Mouse (Mus musculus): ENCODE results near the gene Klhdc8b. TPM values are rescaled to one million over a fixed set of nuclear protein-coding genes. Genes with fewer than 3 reads are reported as not detected.

Klhdc8b gene
- total RNA-seq, 1 experiment: 6.6 TPM

DNA sequence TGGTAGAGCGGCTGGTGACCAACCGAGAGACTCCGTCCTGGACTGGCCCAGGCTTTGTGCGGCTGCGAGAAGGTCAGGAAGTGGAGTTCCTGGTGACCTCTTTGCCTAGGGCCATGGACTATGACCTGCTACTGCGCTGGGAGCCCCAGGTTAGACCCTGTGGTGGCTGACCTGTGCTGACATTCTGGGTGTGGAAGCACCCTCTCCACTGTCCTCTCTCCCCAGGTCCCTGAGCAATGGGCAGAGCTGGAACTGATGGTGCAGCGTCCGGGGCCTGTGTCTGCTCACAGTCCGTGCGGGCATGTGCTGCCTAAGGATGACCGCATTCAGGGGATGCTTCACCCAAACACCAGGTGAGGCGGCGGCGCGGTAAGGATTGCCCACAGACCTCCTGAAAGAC lies 22.6 kb upstream of the Klhdc8b start:
- Histone ChIP-seq H3K27ac (ENCODE audit: insufficient read depth, low read depth, low read length, poor library complexity, severe bottlenecking) (no peak overlapping the region), H3K9ac (ENCODE audit: insufficient read depth, low read depth, low read length, poor library complexity, severe bottlenecking) (no peak overlapping the region), H3K9me3 (ENCODE audit: control insufficient read depth, insufficient read depth, low read depth, low read length) (no peaks in the 10 kb centered on the region), H3K36me3 (ENCODE audit: control insufficient read depth, insufficient read depth, low read length, poor library complexity, severe bottlenecking) (peaks cover 3% of the 10 kb centered on the region; the same call in 1 of the 2 replicates), H3K4me1 (ENCODE audit: control insufficient read depth in 2 of 2, insufficient read depth in 2 of 2, low read length in 2 of 2, poor library complexity in 1 of 2) (peaks cover 3 to 13% of the 10 kb centered on the region in 2 experiments; a peak in 2 of 4 replicates), H3K4me3 (ENCODE audit: insufficient read depth in 1 of 2, low read depth in 1 of 2, low read length in 2 of 2, poor library complexity in 1 of 2, severe bottlenecking in 1 of 2) (no peak overlapping the region)
- no peak for DNase-seq (ENCODE audit: low read depth, low spot score)
- TF ChIP-seq CHD2 (IDR thresholded peaks at IDR 0.05; ENCODE audit: low read depth, low read length): no peak
- no peak for TF ChIP-seq MAFK (IDR thresholded peaks at IDR 0.05; ENCODE audit: insufficient read depth, low read depth, low read length)
- no peak for TF ChIP-seq HCFC1 (IDR thresholded peaks at IDR 0.05; ENCODE audit: borderline replicate concordance, insufficient read depth, low read length)
- no peak for TF ChIP-seq ZC3H11A (IDR thresholded peaks at IDR 0.05; ENCODE audit: borderline replicate concordance, low read depth, low read length)
- TF ChIP-seq ZNF384 (IDR thresholded peaks at IDR 0.05; ENCODE audit: low read depth, low read length): no peak
- in situ Hi-C loops (cut with MboI; ENCODE audit: low sequenced_read_pairs in 2 of 2, unreplicated experiment in 2 of 2): no loop called here

DNA sequence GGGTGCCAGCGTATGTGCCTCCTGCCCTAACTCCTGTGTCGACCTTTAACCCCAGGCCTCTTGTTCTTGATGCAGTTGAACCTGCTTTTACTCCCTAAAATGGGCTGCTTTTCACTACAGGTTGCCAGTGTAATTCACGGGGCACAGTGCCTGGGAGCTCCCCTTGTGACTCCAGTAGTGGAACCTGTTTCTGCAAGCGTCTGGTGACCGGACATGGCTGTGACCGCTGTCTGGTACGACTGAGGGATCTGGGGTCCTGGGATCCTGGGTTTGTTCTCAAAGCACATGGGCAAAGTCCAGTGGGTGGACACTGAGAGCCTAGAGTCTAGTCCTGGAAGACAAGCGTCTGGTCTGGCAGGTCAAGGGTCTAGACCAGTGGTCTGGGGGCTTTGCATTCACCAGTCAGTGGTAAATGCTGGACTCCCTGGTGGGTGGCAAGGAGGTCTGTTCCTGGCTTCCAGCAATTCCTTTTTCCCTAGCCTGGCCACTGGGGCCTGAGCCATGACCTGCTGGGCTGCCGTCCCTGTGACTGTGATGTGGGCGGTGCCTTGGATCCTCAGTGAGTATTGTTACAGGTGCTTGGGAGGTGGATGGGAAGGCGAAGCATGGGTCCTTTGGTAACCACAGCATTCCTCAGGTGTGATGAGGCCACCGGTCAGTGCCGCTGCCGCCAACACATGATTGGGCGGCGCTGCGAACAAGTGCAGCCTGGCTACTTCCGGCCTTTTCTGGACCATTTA lies 21.8 kb upstream of the Klhdc8b start:
- no peaks in the 10 kb centered on the region for H3K9me3 ChIP-seq (ENCODE audit: control insufficient read depth, insufficient read depth, low read depth, low read length)
- DNase-seq (ENCODE audit: low read depth, low spot score): no peak
- H3K36me3 ChIP-seq (ENCODE audit: control insufficient read depth, insufficient read depth, low read length, poor library complexity, severe bottlenecking): peaks cover 3% of the 10 kb centered on the region; the same call in 1 of the 2 replicates
- no peak overlapping the region for H3K4me3 ChIP-seq (ENCODE audit: insufficient read depth in 1 of 2, low read depth in 1 of 2, low read length in 2 of 2, poor library complexity in 1 of 2, severe bottlenecking in 1 of 2)
- in situ Hi-C loops (cut with MboI; ENCODE audit: low sequenced_read_pairs in 2 of 2, unreplicated experiment in 2 of 2): no loop called here
- TF ChIP-seq MAFK (IDR thresholded peaks at IDR 0.05; ENCODE audit: insufficient read depth, low read depth, low read length): no peak
- no peak for TF ChIP-seq CHD2 (IDR thresholded peaks at IDR 0.05; ENCODE audit: low read depth, low read length)
- no peak for TF ChIP-seq HCFC1 (IDR thresholded peaks at IDR 0.05; ENCODE audit: borderline replicate concordance, insufficient read depth, low read length)
- no peak for TF ChIP-seq ZC3H11A (IDR thresholded peaks at IDR 0.05; ENCODE audit: borderline replicate concordance, low read depth, low read length)
- TF ChIP-seq ZNF384 (IDR thresholded peaks at IDR 0.05; ENCODE audit: low read depth, low read length): no peak
- H3K27ac ChIP-seq (ENCODE audit: insufficient read depth, low read depth, low read length, poor library complexity, severe bottlenecking): no peak overlapping the region
- peaks cover 1 to 10% of the 10 kb centered on the region in 2 experiments; a peak in 2 of 4 replicates for H3K4me1 ChIP-seq (ENCODE audit: control insufficient read depth in 2 of 2, insufficient read depth in 2 of 2, low read length in 2 of 2, poor library complexity in 1 of 2)
- H3K9ac ChIP-seq (ENCODE audit: insufficient read depth, low read depth, low read length, poor library complexity, severe bottlenecking): no peak overlapping the region

DNA sequence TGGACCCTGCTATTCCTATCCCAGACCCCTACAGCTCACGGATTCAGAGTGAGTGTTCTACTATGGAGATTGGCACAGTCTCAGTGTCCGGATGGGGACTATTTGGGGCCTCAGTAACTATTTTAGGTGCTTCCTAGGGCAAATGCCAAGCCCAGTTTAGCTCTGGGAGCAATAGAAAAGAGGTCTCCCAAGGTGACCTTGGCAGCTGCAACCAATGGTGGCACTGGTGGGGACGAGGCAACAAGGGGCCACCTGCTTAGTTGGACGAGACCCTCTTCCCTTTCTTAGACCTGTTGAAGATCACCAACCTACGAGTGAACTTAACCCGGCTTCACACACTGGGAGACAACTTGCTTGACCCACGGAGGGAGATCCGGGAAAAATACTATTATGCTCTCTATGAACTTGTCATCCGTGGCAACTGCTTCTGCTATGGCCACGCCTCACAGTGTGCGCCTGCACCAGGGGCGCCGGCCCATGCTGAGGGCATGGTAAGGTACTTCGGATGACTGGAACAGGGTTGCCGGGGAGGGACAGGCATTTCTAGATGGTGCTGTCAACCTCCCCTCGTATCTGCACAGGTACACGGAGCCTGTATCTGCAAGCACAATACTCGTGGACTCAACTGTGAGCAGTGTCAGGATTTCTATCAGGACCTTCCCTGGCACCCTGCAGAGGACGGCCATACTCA lies 20.3 kb upstream of the Klhdc8b start:
- H3K36me3 ChIP-seq (ENCODE audit: control insufficient read depth, insufficient read depth, low read length, poor library complexity, severe bottlenecking): peaks cover 2% of the 10 kb centered on the region; the same call in 1 of the 2 replicates
- peaks cover 1 to 10% of the 10 kb centered on the region in 2 experiments; a peak in 2 of 4 replicates for H3K4me1 ChIP-seq (ENCODE audit: control insufficient read depth in 2 of 2, insufficient read depth in 2 of 2, low read length in 2 of 2, poor library complexity in 1 of 2)
- in situ Hi-C loops (cut with MboI; ENCODE audit: low sequenced_read_pairs in 2 of 2, unreplicated experiment in 2 of 2): no loop called here
- H3K9ac ChIP-seq (ENCODE audit: insufficient read depth, low read depth, low read length, poor library complexity, severe bottlenecking): no peak overlapping the region
- H3K27ac ChIP-seq (ENCODE audit: insufficient read depth, low read depth, low read length, poor library complexity, severe bottlenecking): no peak overlapping the region
- TF ChIP-seq ZNF384 (IDR thresholded peaks at IDR 0.05; ENCODE audit: low read depth, low read length): no peak
- no peak for TF ChIP-seq HCFC1 (IDR thresholded peaks at IDR 0.05; ENCODE audit: borderline replicate concordance, insufficient read depth, low read length)
- no peak for TF ChIP-seq CHD2 (IDR thresholded peaks at IDR 0.05; ENCODE audit: low read depth, low read length)
- no peak for TF ChIP-seq ZC3H11A (IDR thresholded peaks at IDR 0.05; ENCODE audit: borderline replicate concordance, low read depth, low read length)
- no peak for TF ChIP-seq MAFK (IDR thresholded peaks at IDR 0.05; ENCODE audit: insufficient read depth, low read depth, low read length)
- no peak overlapping the region for H3K4me3 ChIP-seq (ENCODE audit: insufficient read depth in 1 of 2, low read depth in 1 of 2, low read length in 2 of 2, poor library complexity in 1 of 2, severe bottlenecking in 1 of 2)
- no peak for DNase-seq (ENCODE audit: low read depth, low spot score)
- no peaks in the 10 kb centered on the region for H3K9me3 ChIP-seq (ENCODE audit: control insufficient read depth, insufficient read depth, low read depth, low read length)

DNA sequence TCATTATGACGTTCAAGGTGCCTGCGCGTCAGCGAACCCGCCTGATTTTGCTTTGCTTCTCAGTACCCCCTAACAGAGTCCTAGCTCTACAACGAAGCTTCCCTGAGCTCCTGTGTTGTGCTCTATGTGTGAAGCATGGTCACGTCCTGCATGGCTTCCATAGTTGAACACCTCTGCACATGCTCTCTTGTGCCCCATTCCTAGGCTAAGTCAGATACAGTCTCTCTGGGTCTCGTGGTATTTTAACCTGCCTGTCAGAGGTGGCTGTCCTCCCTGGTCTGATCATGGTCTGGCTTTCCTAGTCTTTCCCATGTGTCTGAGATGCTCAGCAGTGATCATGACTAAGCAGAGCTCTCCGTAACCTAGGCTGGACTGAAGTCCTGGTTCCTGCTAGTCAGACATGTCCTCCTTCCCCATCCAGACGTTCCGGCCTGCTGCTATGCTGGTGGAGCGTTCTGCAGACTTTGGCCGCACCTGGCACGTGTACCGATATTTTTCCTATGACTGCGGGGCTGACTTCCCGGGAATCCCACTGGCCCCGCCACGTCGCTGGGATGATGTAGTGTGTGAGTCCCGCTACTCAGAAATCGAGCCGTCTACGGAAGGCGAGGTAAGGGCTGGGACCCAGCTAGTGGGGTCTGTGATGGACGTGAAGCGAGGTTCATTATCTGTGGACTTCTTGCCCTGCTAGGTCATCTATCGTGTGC lies 19.6 kb upstream of the Klhdc8b start:
- Histone ChIP-seq H3K9me3 (ENCODE audit: control insufficient read depth, insufficient read depth, low read depth, low read length) (no peaks in the 10 kb centered on the region), H3K36me3 (ENCODE audit: control insufficient read depth, insufficient read depth, low read length, poor library complexity, severe bottlenecking) (no peaks in the 10 kb centered on the region), H3K27ac (ENCODE audit: insufficient read depth, low read depth, low read length, poor library complexity, severe bottlenecking) (no peak overlapping the region), H3K4me1 (ENCODE audit: control insufficient read depth in 2 of 2, insufficient read depth in 2 of 2, low read length in 2 of 2, poor library complexity in 1 of 2) (peaks cover 1 to 10% of the 10 kb centered on the region in 2 experiments; a peak in 2 of 4 replicates), H3K4me3 (ENCODE audit: insufficient read depth in 1 of 2, low read depth in 1 of 2, low read length in 2 of 2, poor library complexity in 1 of 2, severe bottlenecking in 1 of 2) (peak overlapping the region in 1 of 2 experiments; percentile 58; a peak in 2 of 4 replicates), H3K9ac (ENCODE audit: insufficient read depth, low read depth, low read length, poor library complexity, severe bottlenecking) (no peak overlapping the region)
- no peak for DNase-seq (ENCODE audit: low read depth, low spot score)
- TF ChIP-seq ZNF384 (IDR thresholded peaks at IDR 0.05; ENCODE audit: low read depth, low read length) (no peak), MAFK (IDR thresholded peaks at IDR 0.05; ENCODE audit: insufficient read depth, low read depth, low read length) (no peak), CHD2 (IDR thresholded peaks at IDR 0.05; ENCODE audit: low read depth, low read length) (no peak), HCFC1 (IDR thresholded peaks at IDR 0.05; ENCODE audit: borderline replicate concordance, insufficient read depth, low read length) (no peak), ZC3H11A (IDR thresholded peaks at IDR 0.05; ENCODE audit: borderline replicate concordance, low read depth, low read length) (no peak)
- in situ Hi-C loops (cut with MboI; ENCODE audit: low sequenced_read_pairs in 2 of 2, unreplicated experiment in 2 of 2): no loop called here
